Mouse (Mus musculus) E14TG2a.4 (cell line): Measurements from ENCODE around the gene Rps6ka5.
A peak's percentile ranks its signal among the peaks of the same experiment; 100 is the strongest.

Experiments used
- H3K27me3 ChIP-seq: 2 replicates; pipeline ENCODE4 v1.6.1; 2014; ENCODE audit warnings: low read length, control low read depth; ENCODE audit not compliant: insufficient read depth
- H3K36me3 ChIP-seq: 2 replicates; pipeline ENCODE4 v1.6.1; 2014; ENCODE audit warnings: low read length, control low read depth; ENCODE audit not compliant: insufficient read depth
- H3K4me1 ChIP-seq: replicated peaks from 2 replicates; pipeline ENCODE4 v1.6.1; 2014; ENCODE audit warnings: low read depth, low read length, control low read depth
- H3K4me3 ChIP-seq: replicated peaks from 2 replicates; pipeline ENCODE4 v1.5.1; 2014; ENCODE audit warnings: mild to moderate bottlenecking, low read length
- H3K9me3 ChIP-seq: 2 replicates; pipeline ENCODE4 v1.6.1; 2014; ENCODE audit warnings: low read length, control low read depth
- CTCF ChIP-seq: conservative IDR thresholded peaks from 2 replicates; pipeline ENCODE4 v1.5.1; 2014; ENCODE audit warnings: low read length
- NANOG ChIP-seq: IDR thresholded peaks from 2 replicates; pipeline ENCODE4 v1.6.1; 2014; ENCODE audit warnings: borderline replicate concordance, low read length, mixed read lengths
- POU5F1 ChIP-seq: IDR thresholded peaks from 2 replicates; pipeline ENCODE4 v1.6.1; 2014; ENCODE audit warnings: low read length, borderline replicate concordance

Rps6ka5 gene

DNA sequence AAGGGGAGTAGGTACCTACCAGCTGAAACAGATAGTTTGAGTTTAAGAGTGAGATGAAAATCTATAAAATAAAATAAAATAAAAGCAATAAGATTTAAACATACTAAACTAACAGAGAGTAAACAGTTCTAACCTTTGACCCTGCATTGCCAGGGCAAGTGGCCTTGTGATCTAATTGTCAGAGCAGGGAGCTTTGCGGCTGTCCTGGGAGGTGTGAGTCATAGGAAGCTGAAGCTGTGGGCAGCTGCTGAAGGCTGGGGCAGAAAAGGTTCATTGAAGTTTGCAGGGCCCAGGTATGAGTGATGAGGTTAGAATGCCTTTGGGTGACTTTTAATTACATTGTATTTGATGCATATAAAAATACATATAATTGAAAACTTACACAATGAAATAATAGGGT lies 200.8 kb downstream of the Rps6ka5 start:
- H3K36me3 ChIP-seq = no peaks in the 10 kb centered on the region
- H3K4me1 ChIP-seq = peaks cover 78% of the 10 kb centered on the region
- no peak overlapping the region for H3K4me3 ChIP-seq
- no peak for TF ChIP-seq NANOG
- no peak for TF ChIP-seq POU5F1
- no peak for TF ChIP-seq CTCF
- H3K27me3 ChIP-seq = no peaks in the 10 kb centered on the region
- 0 out of 2 replicates have a peak, but pooled peaks cover 3% of the 10 kb centered on the region for H3K9me3 ChIP-seq

DNA sequence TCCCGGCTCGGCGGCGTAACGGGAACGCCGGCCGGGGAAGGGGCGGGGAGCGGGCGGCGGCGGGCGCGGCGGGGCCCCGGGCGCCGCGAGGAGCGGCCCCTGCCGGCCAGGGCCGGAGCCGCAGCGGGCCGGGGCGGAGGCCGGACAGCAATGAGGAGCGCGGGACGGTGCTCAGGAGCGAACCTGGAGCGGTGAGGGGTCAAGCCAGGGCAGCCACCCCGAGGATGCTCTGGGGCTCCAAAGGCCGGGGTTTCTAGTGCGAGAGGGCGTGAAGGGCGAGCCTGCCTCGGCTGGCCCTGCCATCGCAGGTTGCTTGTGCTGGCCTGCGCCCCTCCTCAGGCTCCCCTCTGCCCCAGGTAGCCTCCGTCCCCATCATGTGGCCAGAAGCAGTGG lies 206.0 kb downstream of the Rps6ka5 start, which contains the start of gene Ttc7b:
Gene Ttc7b (minus strand): TSS at position 33 of the 393 bp plus-strand sequence.
- H3K4me1 ChIP-seq = peaks cover 73% of the 10 kb centered on the region
- peak within 1 kb of the TSS; percentile 84 for H3K4me3 ChIP-seq
- no peaks in the 10 kb centered on the region for H3K36me3 ChIP-seq
- TF ChIP-seq NANOG (no peak), CTCF (no peak), POU5F1 (no peak)
- H3K27me3 ChIP-seq = no peaks in the 10 kb centered on the region
- H3K9me3 ChIP-seq = 0 out of 2 replicates have a peak, but pooled peaks cover 3% of the 10 kb centered on the region

DNA sequence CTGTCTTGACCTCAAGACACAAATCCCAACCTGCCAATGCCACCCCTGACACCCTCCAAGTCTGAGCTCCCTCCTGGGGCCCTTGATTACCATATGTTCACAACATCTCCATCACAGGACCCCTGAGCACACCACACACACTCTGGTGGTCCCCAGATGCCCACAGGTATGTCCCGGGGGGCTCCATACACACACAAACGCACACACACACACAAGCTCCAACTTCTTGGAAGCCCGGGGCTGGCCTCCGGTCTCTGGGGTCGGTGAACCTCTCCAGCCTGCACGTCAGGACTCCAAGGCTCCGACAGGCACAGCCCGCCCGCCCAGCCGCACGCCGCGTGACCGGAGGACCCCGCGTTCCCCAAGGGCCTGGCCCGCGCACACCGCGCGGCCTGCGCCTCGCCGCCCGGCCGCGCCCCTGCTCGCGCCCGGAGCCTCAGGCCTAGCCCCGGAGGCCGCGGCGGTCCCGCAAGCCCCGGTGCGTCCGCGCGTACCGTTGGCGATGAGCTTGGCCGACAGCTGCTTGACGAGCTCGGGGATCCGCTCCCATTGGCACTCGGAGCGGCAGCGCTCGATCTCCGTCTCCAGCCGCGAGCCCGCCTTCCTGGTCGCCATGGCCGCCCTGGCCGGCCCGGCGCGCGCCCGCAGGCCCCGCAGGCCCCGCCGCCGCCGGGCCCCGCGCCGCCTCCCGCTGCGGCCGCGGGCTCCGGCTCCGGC lies 206.5 kb downstream of the Rps6ka5 start:
- Histone ChIP-seq H3K4me3 (peak overlapping the region; percentile 84), H3K9me3 (0 out of 2 replicates have a peak, but pooled peaks cover 3% of the 10 kb centered on the region), H3K4me1 (peaks cover 74% of the 10 kb centered on the region), H3K36me3 (no peaks in the 10 kb centered on the region), H3K27me3 (no peaks in the 10 kb centered on the region)
- TF ChIP-seq CTCF = no peak
- TF ChIP-seq NANOG = no peak

DNA sequence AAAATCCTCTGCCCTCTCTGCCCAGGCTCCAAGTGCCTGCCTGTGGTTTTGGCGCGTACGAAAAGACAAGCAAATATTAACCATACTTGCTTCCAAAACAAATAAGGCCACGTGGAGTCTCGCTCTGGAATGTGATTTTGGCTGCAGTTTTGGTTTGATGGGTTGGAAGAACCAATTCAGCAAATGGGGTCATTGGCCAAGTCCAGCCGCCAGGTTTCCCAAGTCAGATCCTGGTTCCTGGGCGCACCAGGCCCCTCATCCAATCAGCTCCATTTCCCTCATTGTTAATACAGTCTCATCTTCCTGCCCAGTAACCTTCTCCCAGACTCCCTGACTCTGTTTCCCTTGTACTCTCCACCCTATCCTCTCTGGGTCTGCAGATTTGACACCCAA lies 207.1 kb downstream of the Rps6ka5 start:
- Histone ChIP-seq H3K9me3 (0 out of 2 replicates have a peak, but pooled peaks cover 3% of the 10 kb centered on the region), H3K36me3 (no peaks in the 10 kb centered on the region), H3K4me1 (peaks cover 74% of the 10 kb centered on the region), H3K27me3 (no peaks in the 10 kb centered on the region), H3K4me3 (peak overlapping the region; percentile 84)
- TF ChIP-seq NANOG (no peak), CTCF (no peak), POU5F1 (no peak)

DNA sequence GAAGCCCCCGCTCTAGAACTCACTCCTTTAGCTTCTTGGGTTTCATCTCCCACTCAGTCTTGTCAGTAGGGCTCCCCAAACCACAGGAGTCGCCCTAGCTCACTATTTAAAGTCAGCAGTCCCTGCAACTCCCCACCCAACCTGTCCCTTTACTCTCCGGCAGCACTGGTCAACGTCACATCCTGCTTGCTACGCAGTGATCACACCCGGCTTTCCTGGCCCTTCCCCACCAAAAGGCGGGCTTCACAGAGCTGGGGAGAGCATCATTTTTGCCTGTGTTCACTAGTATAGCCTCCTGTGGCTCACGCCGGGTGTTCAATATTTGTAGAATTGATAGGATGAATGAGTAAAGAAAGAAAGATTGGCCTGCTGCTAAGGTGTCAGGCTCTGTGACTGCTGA lies 209.4 kb downstream of the Rps6ka5 start:
- H3K9me3 ChIP-seq = no peaks in the 10 kb centered on the region
- H3K4me1 ChIP-seq = peaks cover 89% of the 10 kb centered on the region
- H3K36me3 ChIP-seq = peaks cover 7% of the 10 kb centered on the region; the same call in 1 of the 2 replicates
- TF ChIP-seq CTCF (no peak), NANOG (no peak), POU5F1 (no peak)
- 0 out of 2 replicates have a peak overlapping the region, but pooled peaks have one; percentile 11 for H3K4me3 ChIP-seq
- H3K27me3 ChIP-seq = no peaks in the 10 kb centered on the region

DNA sequence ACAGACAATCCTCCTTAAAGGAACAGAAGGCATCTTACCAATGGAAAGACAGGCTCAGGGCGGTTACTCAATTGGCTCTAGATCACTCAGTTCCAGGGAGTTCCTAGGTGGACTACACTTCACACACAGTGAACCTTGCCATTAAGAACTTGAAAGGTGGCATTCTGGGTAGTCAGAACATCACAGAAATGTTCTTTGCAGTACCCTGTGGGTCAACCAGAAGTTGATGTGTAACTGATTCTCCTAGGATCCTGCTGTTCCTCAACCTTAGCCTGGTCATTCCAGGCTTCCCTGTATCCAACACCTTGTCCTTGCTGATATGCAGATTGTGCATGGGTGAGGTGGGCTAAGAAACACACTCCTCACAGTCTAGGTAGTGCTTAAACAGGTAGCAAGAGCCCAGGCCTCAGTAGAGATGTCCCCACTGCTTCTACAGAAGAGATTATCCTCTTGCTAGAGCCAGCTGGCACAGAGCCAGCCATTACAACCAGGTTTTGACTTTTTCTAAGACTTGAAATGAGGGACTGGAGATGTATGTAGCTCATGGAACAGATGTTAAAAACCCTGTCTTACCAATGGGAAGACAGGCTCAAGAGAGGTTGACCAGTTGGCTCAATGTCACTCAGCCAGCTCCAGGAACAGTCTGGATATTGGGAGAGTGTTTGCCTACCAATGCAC lies 210.5 kb downstream of the Rps6ka5 start:
- H3K36me3 ChIP-seq = peaks cover 16% of the 10 kb centered on the region; the same call in 1 of the 2 replicates
- H3K9me3 ChIP-seq = no peaks in the 10 kb centered on the region
- peaks cover 82% of the 10 kb centered on the region for H3K4me1 ChIP-seq
- TF ChIP-seq POU5F1 (no peak), CTCF (no peak), NANOG (no peak)
- H3K4me3 ChIP-seq = no peak overlapping the region
- no peaks in the 10 kb centered on the region for H3K27me3 ChIP-seq

DNA sequence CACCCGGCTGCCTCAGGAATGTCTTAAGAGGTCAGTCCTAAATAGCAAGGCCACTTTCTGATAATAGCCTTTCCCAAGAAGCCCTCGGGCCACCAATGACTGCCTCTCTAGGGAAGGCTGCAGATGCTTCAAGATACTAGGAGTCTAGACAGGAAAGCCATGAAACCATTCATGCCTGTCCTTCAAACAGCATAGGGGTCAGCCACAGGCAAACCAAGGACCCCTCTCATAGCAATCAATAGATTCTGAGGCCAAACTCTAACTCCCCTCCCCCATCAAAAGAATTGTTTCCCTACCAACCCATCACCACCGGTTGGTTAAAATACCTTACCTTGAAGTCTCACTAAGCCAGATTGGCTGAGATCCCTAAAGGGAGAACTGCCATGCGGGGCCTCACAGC lies 211.3 kb downstream of the Rps6ka5 start:
- TF ChIP-seq CTCF (no peak), NANOG (no peak), POU5F1 (no peak)
- Histone ChIP-seq H3K4me1 (peaks cover 86% of the 10 kb centered on the region), H3K9me3 (no peaks in the 10 kb centered on the region), H3K36me3 (peaks cover 20% of the 10 kb centered on the region), H3K4me3 (no peak overlapping the region), H3K27me3 (no peaks in the 10 kb centered on the region)

DNA sequence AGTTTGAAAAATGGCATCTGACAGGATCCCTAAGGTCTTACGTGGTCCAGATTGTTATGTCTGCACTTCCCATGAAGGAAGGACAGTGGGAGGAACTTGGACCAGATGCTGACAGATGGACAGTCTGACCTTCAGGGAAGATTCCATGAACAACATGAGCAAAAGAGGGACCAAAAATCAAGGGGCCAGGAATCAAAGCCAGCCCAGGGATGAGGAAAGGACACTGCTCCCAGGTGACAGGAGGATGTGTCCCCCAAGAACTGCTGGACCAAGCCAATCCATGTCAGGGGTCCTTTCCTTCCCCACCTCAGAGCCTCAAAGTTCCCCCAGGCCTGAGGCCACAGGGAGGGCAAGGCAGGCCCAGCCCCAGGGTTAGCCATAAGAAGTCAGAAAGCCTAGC lies 212.2 kb downstream of the Rps6ka5 start:
- H3K36me3 ChIP-seq = peaks cover 20% of the 10 kb centered on the region
- H3K4me1 ChIP-seq = peaks cover 90% of the 10 kb centered on the region
- no peaks in the 10 kb centered on the region for H3K27me3 ChIP-seq
- H3K9me3 ChIP-seq = no peaks in the 10 kb centered on the region
- H3K4me3 ChIP-seq = peak overlapping the region; percentile 17; the same call in 1 of the 2 replicates
- no peak for TF ChIP-seq POU5F1
- TF ChIP-seq NANOG = no peak
- TF ChIP-seq CTCF = no peak
